In genomic region chr9:68466671-68467070, GRCm38 (mm10) we compare ENCODE assay signal across 15 mouse cellular contexts.
DNase-seq lines count a peak whose midpoint lies in the region; ATAC-seq lines count a peak whose summit lies in the region.
"Had no signal": no experiment of that assay in that cellular context is flagged by ENCODE, and none has a peak within 500 bp of the region (broad histone marks: within the 10 kb centered on the region; RNA-seq: fewer than 3 reads in every experiment).

No protein-coding gene starts in this region.

- peak; percentile 47 to 73 for DNase-seq in adrenal gland, adult (ENCODE audit: inconsistent age in 2 of 2, low spot score in 1 of 2)
- no peak for DNase-seq in adrenal gland, postnatal 4 days (ENCODE audit: low spot score in 2 of 2)
- peak; percentile 16 for DNase-seq in lung, postnatal 10 days
- DNase-seq in lung, postnatal 4 days: no peak
- peak; percentile 64 to 68 for DNase-seq in heart, postnatal 10 days
- DNase-seq in layer of hippocampus, postnatal 14 days (ENCODE audit: low spot score in 2 of 2): no peak
- DNase-seq: cerebellum, adult 11-12 months; cerebellum, postnatal 14 days; embryo, embryonic 11 days; kidney, postnatal 4 days; right cerebral cortex, postnatal 4 days; thymus, adult 2 months had no signal

- intact Hi-C loops in heart, postnatal 10 days (cut with DNase I): no loop called here

- no peak for ATAC-seq in CD4-positive, CD25-positive, alpha-beta regulatory T cell, adult 4 months
- ATAC-seq in monocyte, adult 5-6 weeks (replicated peaks; ENCODE audit: insufficient number of reproducible peaks, low FRiP score, low TSS enrichment, poor library complexity, severe bottlenecking): no peak
- ATAC-seq: intestine, embryonic 16.5 days had no signal

Comparison
In these comparisons a context has a peak if more than half of its experiments do, and no peak if none do; other contexts are left out.
1. DNase-seq: peak in adrenal gland, adult (2 of 2), lung, postnatal 10 days (single experiment) and heart, postnatal 10 days (2 of 2); none in adrenal gland, postnatal 4 days (0 of 2), lung, postnatal 4 days (0 of 2) and layer of hippocampus, postnatal 14 days (0 of 2).